Mouse (Mus musculus) myocyte (in vitro differentiated cells): Measurements from ENCODE around the gene Ccdc81. TPM values are rescaled to one million over a fixed set of nuclear protein-coding genes. Genes with fewer than 3 reads are reported as not detected.

Source experiments
- H3K27me3 ChIP-seq: one replicate; pipeline ENCODE4 v1.6.1; 2011; ENCODE audit not compliant: control insufficient read depth, insufficient read depth, insufficient read length
- H3K36me3 ChIP-seq: one replicate; pipeline ENCODE4 v1.6.1; 2011; ENCODE audit not compliant: control insufficient read depth, insufficient read depth
- H3K4me2 ChIP-seq: one replicate; pipeline ENCODE4 v1.6.1; 2011; ENCODE audit warnings: low read depth, control low read depth
- H3K4me3 ChIP-seq: one replicate; pipeline ENCODE4 v1.5.1; 2011; ENCODE audit warnings: mild to moderate bottlenecking, control low read depth, moderate library complexity
- H3K79me2 ChIP-seq: one replicate; pipeline ENCODE4 v1.6.1; 2011; ENCODE audit not compliant: control insufficient read depth, insufficient read depth
- H3ac ChIP-seq: one replicate; pipeline ENCODE4 v1.6.1; 2011; ENCODE audit not compliant: control insufficient read depth, insufficient read length
- CEBPB ChIP-seq: IDR thresholded peaks from 2 replicates; pipeline ENCODE4 v1.6.1; 2011; ENCODE audit warnings: mild to moderate bottlenecking, moderate library complexity; ENCODE audit not compliant: poor library complexity, insufficient read depth, severe bottlenecking
- E2F4 ChIP-seq: IDR thresholded peaks from one replicate; pipeline ENCODE4 v1.6.1; 2011; ENCODE audit warnings: mild to moderate bottlenecking, control low read depth, moderate library complexity; ENCODE audit not compliant: insufficient read depth
- MAX ChIP-seq: IDR thresholded peaks from one replicate; pipeline ENCODE4 v1.6.1; 2011; ENCODE audit warnings: low read depth, mild to moderate bottlenecking, control low read depth
- MYOD1 ChIP-seq, 3 experiments: IDR thresholded peaks; one replicate each; pipeline ENCODE4 v1.6.1; 2011; ENCODE audit warnings: control low read depth in 2 of 3, low read depth in 2 of 3, mild to moderate bottlenecking in 2 of 3, moderate library complexity in 1 of 3; ENCODE audit not compliant: insufficient read length in 2 of 3, control insufficient read depth in 1 of 3
- MYOG ChIP-seq, 3 experiments: IDR thresholded peaks; one replicate each; pipeline ENCODE4 v1.6.1; 2011; ENCODE audit warnings: control low read depth in 2 of 3, low read depth in 2 of 3, mild to moderate bottlenecking in 2 of 3; ENCODE audit not compliant: insufficient read length in 2 of 3, control insufficient read depth in 1 of 3, insufficient read depth in 1 of 3
- POLR2A ChIP-seq: IDR thresholded peaks from one replicate; pipeline ENCODE4 v1.6.1; 2011; ENCODE audit warnings: low read depth, mild to moderate bottlenecking, control low read depth, moderate library complexity; ENCODE audit not compliant: insufficient read length
- POLR2AphosphoS2 ChIP-seq: IDR thresholded peaks from one replicate; pipeline ENCODE4 v1.6.1; 2011; ENCODE audit warnings: low read depth, control low read depth; ENCODE audit not compliant: insufficient read length
- REST ChIP-seq: IDR thresholded peaks from one replicate; pipeline ENCODE4 v1.6.1; 2011; ENCODE audit warnings: mild to moderate bottlenecking, control low read depth, moderate library complexity; ENCODE audit not compliant: insufficient read depth, insufficient read length
- SRF ChIP-seq: IDR thresholded peaks from one replicate; pipeline ENCODE4 v1.6.1; 2011; ENCODE audit warnings: low read depth; ENCODE audit not compliant: control insufficient read depth, insufficient read length
- TCF12 ChIP-seq: IDR thresholded peaks from one replicate; pipeline ENCODE4 v1.6.1; 2011; ENCODE audit warnings: mild to moderate bottlenecking, control low read depth; ENCODE audit not compliant: poor library complexity, insufficient read depth, severe bottlenecking
- TCF3 ChIP-seq: IDR thresholded peaks from one replicate; pipeline ENCODE4 v1.6.1; 2011; ENCODE audit warnings: low read depth, control low read depth; ENCODE audit not compliant: insufficient read length
- USF1 ChIP-seq: IDR thresholded peaks from one replicate; pipeline ENCODE4 v1.6.1; 2011; ENCODE audit warnings: low read depth, mild to moderate bottlenecking, control low read depth, moderate library complexity
- polyA plus RNA-seq: library from polyadenylated mRNA; unstranded; fragments of >200 nt; fragmentation: generic; extraction: Trizol; gene quantifications from one replicate; pipeline ENCODE4 v1.2.1, GENCODE M21; 2012; ENCODE audit warnings: missing spikeins

The Ccdc81 gene
- polyA plus RNA-seq, 1 experiment, result not detected

GRCm38 (mm10) chr7:89867221-89867620, 36.2 kb downstream of the Ccdc81 start:
- Histone ChIP-seq H3K27me3 (no peaks in the 10 kb centered on the region), H3K4me2 (no peak overlapping the region), H3ac (no peak overlapping the region), H3K36me3 (no peaks in the 10 kb centered on the region), H3K79me2 (no peaks in the 10 kb centered on the region), H3K4me3 (no peak overlapping the region)
- no peak for TF ChIP-seq MYOG (IDR thresholded peaks at IDR 0.05; ENCODE audit: control insufficient read depth in 1 of 3, insufficient read depth in 1 of 3, insufficient read length in 2 of 3, low read depth in 2 of 3)
- TF ChIP-seq USF1, result no peak
- no peak for TF ChIP-seq MAX

- no peaks in the 10 kb centered on the region for H3K36me3 ChIP-seq
- no peaks in the 10 kb centered on the region for H3K27me3 ChIP-seq
- H3ac ChIP-seq, result no peak overlapping the region
- no peaks in the 10 kb centered on the region for H3K79me2 ChIP-seq
- no peak overlapping the region for H3K4me3 ChIP-seq
- TF ChIP-seq E2F4 (no peak), CEBPB (no peak), TCF12 (no peak), TCF3 (no peak), USF1 (no peak), POLR2A (no peak), SRF (no peak), MYOD1 (IDR thresholded peaks at IDR 0.05; ENCODE audit: control insufficient read depth in 1 of 3, insufficient read length in 2 of 3, low read depth in 2 of 3) (no peak), MYOG (IDR thresholded peaks at IDR 0.05; ENCODE audit: control insufficient read depth in 1 of 3, insufficient read depth in 1 of 3, insufficient read length in 2 of 3, low read depth in 2 of 3) (no peak), REST (no peak), POLR2AphosphoS2 (no peak), MAX (no peak)
- H3K4me2 ChIP-seq, result no peak overlapping the region
Observed at GRCm38 (mm10) chr7:89864769-89865168, 38.7 kb downstream of the Ccdc81 start.

- TF ChIP-seq SRF (no peak), MYOD1 (IDR thresholded peaks at IDR 0.05; ENCODE audit: control insufficient read depth in 1 of 3, insufficient read length in 2 of 3, low read depth in 2 of 3) (peak in 2 of 3 experiments; percentile 41 to 56), MYOG (IDR thresholded peaks at IDR 0.05; ENCODE audit: control insufficient read depth in 1 of 3, insufficient read depth in 1 of 3, insufficient read length in 2 of 3, low read depth in 2 of 3) (peak in 1 of 3 experiments; percentile 55), TCF12 (no peak), POLR2A (no peak), POLR2AphosphoS2 (no peak), REST (no peak), TCF3 (no peak), USF1 (no peak), E2F4 (no peak)
- no peak overlapping the region for H3K4me2 ChIP-seq
- no peaks in the 10 kb centered on the region for H3K36me3 ChIP-seq
- no peaks in the 10 kb centered on the region for H3K79me2 ChIP-seq
- no peak overlapping the region for H3K4me3 ChIP-seq
- H3ac ChIP-seq, result no peak overlapping the region
- H3K27me3 ChIP-seq, result no peaks in the 10 kb centered on the region
Observed at GRCm38 (mm10) chr7:89856440-89857217, 46.8 kb downstream of the Ccdc81 start.

GRCm38 (mm10) chr7:89855196-89855595, 48.2 kb downstream of the Ccdc81 start:
- Histone ChIP-seq H3K79me2 (no peaks in the 10 kb centered on the region), H3K4me2 (no peak overlapping the region), H3K4me3 (no peak overlapping the region), H3ac (no peak overlapping the region), H3K36me3 (no peaks in the 10 kb centered on the region), H3K27me3 (no peaks in the 10 kb centered on the region)
- no peak for TF ChIP-seq E2F4
- no peak for TF ChIP-seq MYOD1 (IDR thresholded peaks at IDR 0.05; ENCODE audit: control insufficient read depth in 1 of 3, insufficient read length in 2 of 3, low read depth in 2 of 3)
- TF ChIP-seq SRF, result no peak
- no peak for TF ChIP-seq REST
- no peak for TF ChIP-seq MYOG (IDR thresholded peaks at IDR 0.05; ENCODE audit: control insufficient read depth in 1 of 3, insufficient read depth in 1 of 3, insufficient read length in 2 of 3, low read depth in 2 of 3)
- TF ChIP-seq CEBPB, result no peak
- no peak for TF ChIP-seq TCF3
- TF ChIP-seq POLR2AphosphoS2, result no peak
- TF ChIP-seq TCF12, result no peak
- no peak for TF ChIP-seq USF1

GRCm38 (mm10) chr7:89853131-89853530, 50.3 kb downstream of the Ccdc81 start:
- no peak overlapping the region for H3K4me3 ChIP-seq
- no peak overlapping the region for H3K4me2 ChIP-seq
- H3K36me3 ChIP-seq, result no peaks in the 10 kb centered on the region
- TF ChIP-seq POLR2AphosphoS2, result no peak
- TF ChIP-seq MYOG (IDR thresholded peaks at IDR 0.05; ENCODE audit: control insufficient read depth in 1 of 3, insufficient read depth in 1 of 3, insufficient read length in 2 of 3, low read depth in 2 of 3), result no peak
- no peak for TF ChIP-seq E2F4
- no peak for TF ChIP-seq SRF
- no peak for TF ChIP-seq MAX
- no peak for TF ChIP-seq TCF3
- no peak for TF ChIP-seq USF1
- no peak for TF ChIP-seq REST
- no peak for TF ChIP-seq POLR2A
- no peak for TF ChIP-seq TCF12
- TF ChIP-seq MYOD1 (IDR thresholded peaks at IDR 0.05; ENCODE audit: control insufficient read depth in 1 of 3, insufficient read length in 2 of 3, low read depth in 2 of 3), result no peak
- TF ChIP-seq CEBPB, result no peak
- H3K79me2 ChIP-seq, result no peaks in the 10 kb centered on the region
- no peaks in the 10 kb centered on the region for H3K27me3 ChIP-seq
- H3ac ChIP-seq, result no peak overlapping the region
